Mouse (Mus musculus) intestine, postnatal 0 days (tissue): ENCODE measurements around the gene 5730480H06Rik. TPM values are rescaled to one million over a fixed set of nuclear protein-coding genes. Genes with fewer than 3 reads are reported as not detected.

Source experiments
- ATAC-seq: fragments of 200-750 bp; cut with Nextera tagmentation; 2 replicates; pipeline ENCODE4 v1.8.0; 2017; ENCODE audit warnings: mild to moderate bottlenecking, moderate TSS enrichment, moderate library complexity
- H3K27ac ChIP-seq: fragments of 300-500 bp; sonication (generic); 2 replicates; pipeline ENCODE4 v1.5.1; 2014; ENCODE audit warnings: mild to moderate bottlenecking, low read depth, low read length, moderate library complexity
- H3K27me3 ChIP-seq: fragments of 300-500 bp; sonication (generic); replicated peaks from 2 replicates; pipeline ENCODE4 v1.6.1; 2014; ENCODE audit warnings: low read length, mixed read lengths; ENCODE audit not compliant: control insufficient read depth, insufficient read depth
- H3K36me3 ChIP-seq: fragments of 300-500 bp; sonication (generic); 2 replicates; pipeline ENCODE4 v1.6.1; 2014; ENCODE audit warnings: mild to moderate bottlenecking, moderate library complexity; ENCODE audit not compliant: control insufficient read depth, insufficient read depth
- H3K4me1 ChIP-seq: fragments of 300-500 bp; sonication (generic); replicated peaks from 2 replicates; pipeline ENCODE4 v1.6.1; 2014; ENCODE audit warnings: antibody characterized with exemption, low read length, mixed read lengths; ENCODE audit not compliant: control insufficient read depth, insufficient read depth
- H3K4me2 ChIP-seq: fragments of 300-500 bp; sonication (generic); replicated peaks from 2 replicates; pipeline ENCODE4 v1.6.1; 2014; ENCODE audit warnings: low read depth, mild to moderate bottlenecking, moderate library complexity
- H3K4me3 ChIP-seq: fragments of 300-500 bp; sonication (generic); 2 replicates; pipeline ENCODE4 v1.5.1; 2014; ENCODE audit warnings: low read depth, low read length
- H3K9ac ChIP-seq: fragments of 300-500 bp; sonication (generic); 2 replicates; pipeline ENCODE4 v1.6.1; 2014; ENCODE audit warnings: mild to moderate bottlenecking, low read depth, low read length
- H3K9me3 ChIP-seq: fragments of 300-500 bp; sonication (generic); 2 replicates; pipeline ENCODE4 v1.6.1; 2016; ENCODE audit warnings: mixed run types; ENCODE audit not compliant: control insufficient read depth
- CTCF ChIP-seq: sonication (generic); IDR thresholded peaks from 2 replicates; pipeline ENCODE4 v1.5.1; 2016; ENCODE audit warnings: low read depth, mild to moderate bottlenecking, control low read depth, antibody characterized with exemption, moderate library complexity
- WGBS: fragments of 180-500 bp; shearing (Covaris S2); extraction: QIAGEN DNeasy Blood & Tissue Kit; methylation state at CpG from one replicate; pipeline ENCODE4 v1.1.7; 2014; 5-methylcytosine and 5-hydroxymethylcytosine counted together
- polyA plus RNA-seq: library from polyadenylated mRNA; unstranded; fragments of >200 nt; fragmentation: Nextera tagmentation; extraction: Ambion mirVana; gene quantifications from 2 replicates; pipeline ENCODE4 v1.2.1, GENCODE M21; 2015

The 5730480H06Rik gene
- polyA plus RNA-seq: 10.5 and 11.9 TPM in 2 replicates

DNA sequence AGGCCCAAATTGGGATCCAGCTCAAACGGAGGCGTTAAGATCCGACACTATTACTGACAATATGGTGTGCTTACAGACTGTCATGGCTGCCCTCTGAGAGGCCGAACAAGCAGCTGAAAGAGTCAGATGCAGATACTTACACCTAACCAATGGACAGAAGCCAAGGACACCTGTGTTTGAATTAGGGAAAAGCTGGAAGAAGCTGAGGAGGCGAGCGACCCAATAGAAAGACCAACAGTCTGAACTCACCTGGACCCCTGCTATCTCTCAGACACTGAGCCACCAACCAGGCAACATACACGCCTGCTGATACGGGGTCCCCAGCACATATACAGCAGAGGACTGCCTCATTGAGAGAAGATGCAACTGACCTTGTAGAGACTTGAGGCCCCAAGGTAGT is at the start of gene 5730480H06Rik:
TSS of gene 5730480H06Rik (plus strand) at position 301 of the 400 bp plus-strand sequence.
- Histone ChIP-seq H3K4me1 (no peaks in the 10 kb centered on the region), H3K4me3 (no peak within 1 kb of the TSS), H3K9me3 (no peaks in the 10 kb centered on the region), H3K36me3 (no peaks in the 10 kb centered on the region), H3K27me3 (no peaks in the 10 kb centered on the region), H3K27ac (no peak within 1 kb of the TSS), H3K4me2 (no peak within 1 kb of the TSS), H3K9ac (no peak within 1 kb of the TSS)
- WGBS: 95% methylated on average over 8 of the region's 8 CpGs
- no peak for TF ChIP-seq CTCF
- ATAC-seq: no peak

DNA sequence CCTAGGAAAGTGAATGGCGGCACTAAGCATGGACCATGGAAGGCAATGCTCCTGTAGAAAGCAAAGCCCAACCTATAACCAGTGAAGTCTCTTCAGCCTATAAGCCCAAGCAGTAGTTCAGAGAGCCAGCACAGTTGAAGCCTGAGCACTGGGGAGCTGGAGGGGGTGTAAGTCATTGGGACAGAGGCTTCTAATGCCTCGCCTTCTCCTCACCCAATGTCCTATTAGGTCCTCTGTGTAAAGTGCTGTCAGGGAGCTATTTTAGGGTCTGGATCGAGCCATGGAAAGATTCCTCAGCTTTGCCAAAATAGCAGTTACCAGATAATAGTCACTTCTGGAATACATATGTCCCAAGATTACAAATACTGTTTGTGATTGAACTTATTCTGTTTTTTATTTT is 26.6 kb upstream of the 5730480H06Rik start:
- Histone ChIP-seq H3K27me3 (no peaks in the 10 kb centered on the region), H3K36me3 (no peaks in the 10 kb centered on the region), H3K4me2 (no peak overlapping the region), H3K4me3 (no peak overlapping the region), H3K9ac (no peak overlapping the region), H3K4me1 (no peaks in the 10 kb centered on the region), H3K27ac (no peak overlapping the region), H3K9me3 (no peaks in the 10 kb centered on the region)
- WGBS: 86% methylated on average over 3 of the region's 3 CpGs
- ATAC-seq: no peak
- no peak for TF ChIP-seq CTCF

DNA sequence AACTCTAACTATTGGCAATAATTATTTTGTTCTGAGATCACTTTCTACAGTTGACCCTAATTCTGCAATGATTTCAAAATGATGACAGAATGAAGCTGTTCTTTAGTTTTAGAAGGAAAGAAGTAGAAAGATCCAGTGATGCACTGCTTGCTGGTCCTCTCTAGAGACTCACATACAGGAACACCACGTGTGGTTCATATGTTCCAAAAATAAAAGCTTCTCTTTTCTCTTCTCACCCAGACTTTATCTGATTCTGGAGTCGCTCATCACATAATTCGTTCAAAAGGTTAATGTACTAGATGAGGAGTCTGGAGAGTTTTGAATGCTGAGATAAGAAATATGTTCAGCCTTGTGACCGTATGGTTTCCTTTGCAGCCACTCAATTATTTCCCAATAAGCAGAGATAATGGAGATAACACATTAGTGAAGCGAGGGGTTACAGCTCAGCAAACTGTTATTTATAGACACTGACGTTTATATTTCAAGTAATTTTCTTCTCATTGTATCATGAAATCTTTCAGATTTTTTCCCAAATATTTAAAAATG is 12.6 kb upstream of the 5730480H06Rik start:
- no peak for ATAC-seq
- no peak overlapping the region for H3K9ac ChIP-seq
- H3K4me3 ChIP-seq: no peak overlapping the region
- H3K36me3 ChIP-seq: no peaks in the 10 kb centered on the region
- 63% methylated on average over 6 of the region's 6 CpGs for WGBS
- no peak for TF ChIP-seq CTCF
- H3K27ac ChIP-seq: no peak overlapping the region
- H3K4me2 ChIP-seq: no peak overlapping the region
- no peaks in the 10 kb centered on the region for H3K27me3 ChIP-seq
- no peaks in the 10 kb centered on the region for H3K9me3 ChIP-seq
- H3K4me1 ChIP-seq: no peaks in the 10 kb centered on the region

DNA sequence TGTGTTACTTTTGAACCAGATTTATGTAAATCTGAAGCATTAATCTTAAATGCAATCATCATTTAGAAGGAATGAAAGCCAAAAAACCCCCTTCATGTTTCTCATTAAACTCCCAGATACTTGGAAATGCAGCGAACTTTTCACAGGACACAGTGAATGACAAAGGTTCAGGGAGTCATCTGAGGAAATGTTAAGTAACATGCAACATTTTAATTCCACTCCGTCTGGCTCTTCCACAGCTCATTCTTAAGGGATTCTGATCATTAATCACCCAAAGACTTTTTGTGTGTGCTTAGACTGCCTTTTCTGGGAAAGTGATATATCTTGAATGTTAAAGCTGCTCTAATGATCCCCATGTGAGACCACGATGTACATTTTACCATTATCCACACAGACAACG is 7.2 kb upstream of the 5730480H06Rik start:
- ATAC-seq: no peak
- WGBS: 71% methylated on average over 4 of the region's 4 CpGs
- no peak for TF ChIP-seq CTCF

DNA sequence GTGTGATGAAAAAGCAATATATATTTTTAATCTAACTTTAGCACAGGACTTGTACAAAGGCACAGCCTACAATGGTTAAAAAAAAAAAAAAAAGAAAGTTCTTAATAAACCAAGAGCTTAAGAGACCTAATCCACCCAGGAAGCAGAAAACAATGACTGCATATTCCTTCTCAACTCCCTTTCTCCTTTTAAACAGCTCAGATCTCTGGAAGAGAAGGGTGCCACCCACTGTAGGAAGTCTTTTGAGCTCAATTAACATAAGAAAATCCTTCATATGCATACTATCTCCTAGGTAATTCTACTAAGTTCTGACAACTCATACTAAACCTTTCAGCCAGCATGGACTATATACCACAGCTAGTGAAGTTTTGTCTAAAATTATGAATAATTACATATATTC is 1.5 kb upstream of the 5730480H06Rik start:
- H3K4me1 ChIP-seq: no peaks in the 10 kb centered on the region
- no peaks in the 10 kb centered on the region for H3K36me3 ChIP-seq
- H3K9me3 ChIP-seq: no peaks in the 10 kb centered on the region
- no peak overlapping the region for H3K9ac ChIP-seq
- no peak for TF ChIP-seq CTCF
- H3K27ac ChIP-seq: no peak overlapping the region
- no peak overlapping the region for H3K4me3 ChIP-seq
- H3K4me2 ChIP-seq: no peak overlapping the region
- no peak for ATAC-seq
- no peaks in the 10 kb centered on the region for H3K27me3 ChIP-seq

More for the DNA sequence above, 7.2 kb upstream of the 5730480H06Rik start:
- no peak overlapping the region for H3K9ac ChIP-seq
- no peak overlapping the region for H3K4me3 ChIP-seq
- no peak overlapping the region for H3K27ac ChIP-seq
- no peaks in the 10 kb centered on the region for H3K27me3 ChIP-seq
- H3K4me2 ChIP-seq: no peak overlapping the region
- no peaks in the 10 kb centered on the region for H3K4me1 ChIP-seq
- H3K36me3 ChIP-seq: no peaks in the 10 kb centered on the region
- no peaks in the 10 kb centered on the region for H3K9me3 ChIP-seq

DNA sequence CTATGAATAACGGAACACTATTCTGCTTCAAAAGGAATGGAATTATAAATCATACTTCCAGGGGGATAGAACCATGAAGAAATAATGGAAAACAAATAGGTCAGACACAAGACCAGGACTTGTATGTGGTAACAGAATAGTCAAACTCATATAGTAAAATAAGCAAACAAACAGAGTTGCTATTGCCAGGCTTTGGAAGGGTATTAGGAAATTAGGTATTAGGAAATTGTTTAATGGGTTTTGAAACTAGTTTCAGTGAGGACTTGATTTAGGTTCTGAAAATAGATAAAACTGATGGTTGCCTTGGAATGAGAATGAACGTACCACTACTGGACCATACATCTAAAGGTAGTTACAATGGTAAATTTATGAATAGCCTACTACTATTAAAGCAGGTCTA is 2.0 kb downstream of the 5730480H06Rik start:
- Histone ChIP-seq H3K27me3 (no peaks in the 10 kb centered on the region), H3K4me2 (no peak overlapping the region), H3K27ac (no peak overlapping the region), H3K9ac (no peak overlapping the region), H3K4me3 (no peak overlapping the region), H3K36me3 (no peaks in the 10 kb centered on the region), H3K4me1 (no peaks in the 10 kb centered on the region), H3K9me3 (no peaks in the 10 kb centered on the region)
- no peak for TF ChIP-seq CTCF
- ATAC-seq: no peak
- 93% methylated on average over 2 of the region's 2 CpGs for WGBS

DNA sequence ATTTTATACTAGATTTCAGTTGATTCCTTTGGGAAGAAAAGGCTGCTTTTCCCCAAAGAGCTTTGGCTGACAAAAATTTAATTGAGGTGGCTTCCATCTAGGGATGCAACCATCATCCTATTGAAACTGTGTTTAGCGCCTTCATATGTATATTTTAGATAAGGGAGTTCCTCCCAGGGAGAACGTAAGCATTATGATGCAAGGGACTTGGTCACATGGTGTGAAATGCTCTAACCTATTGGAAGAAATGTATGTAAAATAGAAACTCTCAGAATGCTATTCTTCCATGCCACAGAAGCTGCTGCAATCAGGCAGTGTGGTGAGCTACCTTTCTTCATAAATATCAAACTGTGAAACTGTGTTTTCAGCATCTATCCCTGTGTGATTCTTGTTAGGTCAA is 3.1 kb downstream of the 5730480H06Rik start:
- no peaks in the 10 kb centered on the region for H3K4me1 ChIP-seq
- ATAC-seq: no peak
- 83% methylated on average over 2 of the region's 2 CpGs for WGBS
- no peaks in the 10 kb centered on the region for H3K27me3 ChIP-seq
- H3K36me3 ChIP-seq: no peaks in the 10 kb centered on the region
- H3K9ac ChIP-seq: no peak overlapping the region
- no peaks in the 10 kb centered on the region for H3K9me3 ChIP-seq
- H3K4me2 ChIP-seq: no peak overlapping the region
- H3K4me3 ChIP-seq: no peak overlapping the region
- no peak for TF ChIP-seq CTCF
- no peak overlapping the region for H3K27ac ChIP-seq
